Mouse (Mus musculus): Measurements from ENCODE around the gene Npy4r.

- TF ChIP-seq POLR2A (IDR thresholded peaks at IDR 0.05; ENCODE audit: insufficient read depth, low read length) (no peak), CTCF (IDR thresholded peaks at IDR 0.05; ENCODE audit: low read depth, low read length) (no peak), EP300 (IDR thresholded peaks at IDR 0.05; ENCODE audit: insufficient read depth, low read depth, low read length) (no peak)
Measured at GRCm38 (mm10) chr14:34179351-34179750, 27.1 kb upstream of the Npy4r start.
